ENCODE assay signal across 24 mouse cellular contexts in the genomic region with DNA sequence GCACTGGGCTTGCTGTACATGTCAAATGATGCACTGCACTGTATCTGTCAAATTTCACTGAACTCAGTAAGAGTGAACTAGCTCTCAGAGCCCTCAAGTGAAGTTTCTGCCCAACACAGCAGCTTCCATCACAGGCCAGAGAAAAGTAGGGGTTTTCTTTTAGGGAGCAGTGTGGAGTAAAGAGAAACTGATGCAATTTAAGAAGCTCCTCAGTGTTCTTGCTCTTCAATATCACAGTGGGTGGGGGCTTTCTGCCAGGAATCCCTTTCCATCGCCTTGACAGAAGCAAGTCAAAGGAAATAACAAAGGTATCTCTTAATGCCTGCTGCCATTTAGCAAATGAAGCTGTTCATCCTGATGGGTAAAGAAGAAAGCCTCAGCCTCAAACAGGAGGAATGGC.
"Had no signal": no experiment of that assay in that cellular context is flagged by ENCODE, and none has a peak within 500 bp of the region (broad histone marks: within the 10 kb centered on the region; RNA-seq: fewer than 3 reads in every experiment).

No protein-coding gene starts in this region.

- H3K4me1 ChIP-seq: heart, embryonic 10.5 days; heart, embryonic 12.5 days; hindbrain, embryonic 10.5 days; hindbrain, embryonic 12.5 days; intestine, embryonic 15.5 days; limb, embryonic 10.5 days; limb, embryonic 12.5 days; liver, embryonic 13.5 days had no signal

- H3K36me3 ChIP-seq: heart, embryonic 10.5 days; heart, embryonic 12.5 days; hindbrain, embryonic 10.5 days; hindbrain, embryonic 12.5 days; intestine, embryonic 15.5 days; limb, embryonic 10.5 days; limb, embryonic 12.5 days; liver, embryonic 13.5 days had no signal

- H3K4me3 ChIP-seq: heart, embryonic 10.5 days; heart, embryonic 12.5 days; hindbrain, embryonic 10.5 days; hindbrain, embryonic 12.5 days; intestine, embryonic 15.5 days; layer of hippocampus, adult 2 months; limb, embryonic 10.5 days; limb, embryonic 12.5 days; liver, embryonic 13.5 days had no signal

- DNase-seq: gastrocnemius, postnatal 14 days; gastrocnemius, postnatal 36 days; heart, adult 18-20 months; heart, postnatal 10 days; heart, postnatal 4 days; kidney, adult 18-20 months; kidney, adult 8-10 months; kidney, postnatal 10 days; kidney, postnatal 25 days; kidney, postnatal 4 days; liver; liver, embryonic 13.5 days had no signal

- ATAC-seq: hindbrain, embryonic 16.5 days; intestine, embryonic 15.5 days; intestine, postnatal 0 days had no signal

- H3K27me3 ChIP-seq: heart, embryonic 12.5 days; hindbrain, embryonic 12.5 days; intestine, embryonic 15.5 days; limb, embryonic 12.5 days; liver, embryonic 13.5 days had no signal

- H3K9ac ChIP-seq: heart, embryonic 12.5 days; hindbrain, embryonic 12.5 days; hindbrain, embryonic 14.5 days; intestine, embryonic 15.5 days; limb, embryonic 12.5 days; liver, embryonic 13.5 days had no signal

- H3K4me2 ChIP-seq: heart, embryonic 12.5 days; hindbrain, embryonic 12.5 days; hindbrain, embryonic 14.5 days; intestine, embryonic 15.5 days; limb, embryonic 12.5 days; liver, embryonic 11.5 days; liver, embryonic 13.5 days had no signal

- H3K27ac ChIP-seq: heart, embryonic 10.5 days; hindbrain, embryonic 10.5 days; hindbrain, embryonic 12.5 days; hindbrain, embryonic 14.5 days; intestine, embryonic 15.5 days; layer of hippocampus, adult 2 months; limb, embryonic 10.5 days; limb, embryonic 12.5 days; liver, embryonic 13.5 days had no signal

- H3K9me3 ChIP-seq: heart, embryonic 10.5 days; heart, embryonic 12.5 days; hindbrain, embryonic 10.5 days; hindbrain, embryonic 12.5 days; intestine, embryonic 15.5 days; limb, embryonic 10.5 days; limb, embryonic 12.5 days; liver, embryonic 13.5 days had no signal
